Mouse (Mus musculus) ES-E14 (cell line): ENCODE results near the gene Ptprj.
A peak's percentile ranks its signal among the peaks of the same experiment; 100 is the strongest.

ENCODE experiments used
- CHD2 ChIP-seq: IDR thresholded peaks from 2 replicates; pipeline ENCODE4 v1.6.1; 2014; ENCODE audit warnings: mild to moderate bottlenecking, low read depth, low read length, inconsistent platforms
- HCFC1 ChIP-seq: IDR thresholded peaks from 2 replicates; pipeline ENCODE4 v1.6.1; 2012; ENCODE audit warnings: low read length, inconsistent platforms, borderline replicate concordance; ENCODE audit not compliant: insufficient read depth
- MAFK ChIP-seq: IDR thresholded peaks from 2 replicates; pipeline ENCODE4 v1.6.1; 2014; ENCODE audit warnings: mild to moderate bottlenecking, low read depth, low read length, inconsistent platforms; ENCODE audit not compliant: insufficient read depth
- ZC3H11A ChIP-seq: IDR thresholded peaks from 2 replicates; pipeline ENCODE4 v1.6.1; 2012; ENCODE audit warnings: low read depth, mild to moderate bottlenecking, inconsistent platforms, low read length, borderline replicate concordance
- ZNF384 ChIP-seq: IDR thresholded peaks from 2 replicates; pipeline ENCODE4 v1.6.1; 2012; ENCODE audit warnings: low read depth, low read length, inconsistent platforms

DNA sequence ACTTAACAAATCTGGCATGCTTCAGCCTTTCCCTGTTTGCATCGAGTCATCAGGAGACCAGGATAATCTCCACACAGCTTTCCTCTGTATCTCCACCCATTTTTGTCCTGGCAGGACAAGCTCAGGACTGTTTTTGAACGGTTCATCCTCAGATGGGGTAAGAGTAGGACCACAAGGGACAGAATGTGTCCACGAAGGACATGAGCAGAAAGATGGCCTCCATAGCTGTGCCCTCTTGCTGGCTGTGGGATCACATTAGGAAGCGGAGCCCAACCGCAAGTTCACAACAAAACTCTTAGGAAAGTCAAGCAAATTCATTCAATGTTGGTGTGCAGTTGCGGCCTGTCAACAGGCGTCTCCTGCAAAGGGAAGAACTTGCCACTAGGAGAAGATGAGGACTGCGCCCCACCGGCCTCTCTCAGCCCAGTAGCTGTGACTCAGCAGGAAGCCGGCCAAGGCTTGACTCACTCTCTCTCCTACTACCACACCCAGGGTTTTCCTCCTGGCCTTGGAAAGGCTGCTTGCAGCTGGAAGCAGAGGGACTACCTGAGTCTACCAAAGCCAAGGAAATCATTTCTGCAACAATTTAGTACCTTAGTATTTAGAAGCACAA lies 31.6 kb upstream of the Ptprj start:
- TF ChIP-seq CHD2 (no peak), MAFK (peak; percentile 80), ZC3H11A (no peak), ZNF384 (no peak), HCFC1 (no peak)
